Mouse (Mus musculus): ENCODE results near the gene Smim6.

The Smim6 gene

GRCm38 (mm10) chr11:115881002-115881401, 30.8 kb upstream of the Smim6 start:
- H3K4me3 ChIP-seq (replicated peaks; ENCODE audit: low read length), result no peak overlapping the region
- no peaks in the 10 kb centered on the region for H3K36me3 ChIP-seq (ENCODE audit: insufficient read depth, low read length)
- H3K27me3 ChIP-seq (ENCODE audit: insufficient read depth, low read length), result peaks cover 24% of the 10 kb centered on the region
- no peak for TF ChIP-seq NANOG (IDR thresholded peaks at IDR 0.05; ENCODE audit: borderline replicate concordance, low read length)
- TF ChIP-seq CTCF (conservative IDR thresholded peaks at IDR 0.05; ENCODE audit: low read length), result peak; percentile 98
- no peaks in the 10 kb centered on the region for H3K9me3 ChIP-seq (ENCODE audit: low read length)
- peaks cover 49% of the 10 kb centered on the region for H3K4me1 ChIP-seq (replicated peaks; ENCODE audit: low read depth, low read length)

GRCm38 (mm10) chr11:115883251-115883650, 28.6 kb upstream of the Smim6 start:
- no peak for TF ChIP-seq CTCF (conservative IDR thresholded peaks at IDR 0.05; ENCODE audit: low read length)
- no peak for TF ChIP-seq POU5F1 (IDR thresholded peaks at IDR 0.05; ENCODE audit: borderline replicate concordance, low read length)
- no peak for TF ChIP-seq NANOG (IDR thresholded peaks at IDR 0.05; ENCODE audit: borderline replicate concordance, low read length)

GRCm38 (mm10) chr11:115884361-115884760, 27.5 kb upstream of the Smim6 start:
- Histone ChIP-seq H3K9me3 (ENCODE audit: low read length) (no peaks in the 10 kb centered on the region), H3K36me3 (ENCODE audit: insufficient read depth, low read length) (no peaks in the 10 kb centered on the region), H3K4me3 (replicated peaks; ENCODE audit: low read length) (peak overlapping the region; percentile 70), H3K4me1 (replicated peaks; ENCODE audit: low read depth, low read length) (peaks cover 63% of the 10 kb centered on the region), H3K27me3 (ENCODE audit: insufficient read depth, low read length) (peaks cover 24% of the 10 kb centered on the region)
- no peak for TF ChIP-seq POU5F1 (IDR thresholded peaks at IDR 0.05; ENCODE audit: borderline replicate concordance, low read length)
- TF ChIP-seq CTCF (conservative IDR thresholded peaks at IDR 0.05; ENCODE audit: low read length), result no peak
- no peak for TF ChIP-seq NANOG (IDR thresholded peaks at IDR 0.05; ENCODE audit: borderline replicate concordance, low read length)

More at GRCm38 (mm10) chr11:115883251-115883650, 28.6 kb upstream of the Smim6 start:
- peaks cover 24% of the 10 kb centered on the region for H3K27me3 ChIP-seq (ENCODE audit: insufficient read depth, low read length)
- peaks cover 59% of the 10 kb centered on the region for H3K4me1 ChIP-seq (replicated peaks; ENCODE audit: low read depth, low read length)
- H3K4me3 ChIP-seq (replicated peaks; ENCODE audit: low read length), result peak overlapping the region; percentile 70
- H3K9me3 ChIP-seq (ENCODE audit: low read length), result no peaks in the 10 kb centered on the region
- no peaks in the 10 kb centered on the region for H3K36me3 ChIP-seq (ENCODE audit: insufficient read depth, low read length)

GRCm38 (mm10) chr11:115885281-115885680, 26.5 kb upstream of the Smim6 start:
- Histone ChIP-seq H3K9me3 (ENCODE audit: low read length) (no peaks in the 10 kb centered on the region), H3K4me1 (replicated peaks; ENCODE audit: low read depth, low read length) (peaks cover 54% of the 10 kb centered on the region), H3K27me3 (ENCODE audit: insufficient read depth, low read length) (peaks cover 24% of the 10 kb centered on the region), H3K4me3 (replicated peaks; ENCODE audit: low read length) (peak overlapping the region; percentile 64), H3K36me3 (ENCODE audit: insufficient read depth, low read length) (peaks cover 6% of the 10 kb centered on the region; the same call in 1 of the 2 replicates)
- TF ChIP-seq POU5F1 (IDR thresholded peaks at IDR 0.05; ENCODE audit: borderline replicate concordance, low read length) (no peak), CTCF (conservative IDR thresholded peaks at IDR 0.05; ENCODE audit: low read length) (no peak), NANOG (IDR thresholded peaks at IDR 0.05; ENCODE audit: borderline replicate concordance, low read length) (no peak; the same call in 1 of the 2 replicates)

- TF ChIP-seq NANOG (IDR thresholded peaks at IDR 0.05; ENCODE audit: borderline replicate concordance, low read length) (no peak), POU5F1 (IDR thresholded peaks at IDR 0.05; ENCODE audit: borderline replicate concordance, low read length) (no peak), CTCF (conservative IDR thresholded peaks at IDR 0.05; ENCODE audit: low read length) (no peak)
- H3K27me3 ChIP-seq (ENCODE audit: insufficient read depth, low read length), result peaks cover 24% of the 10 kb centered on the region
- peaks cover 56% of the 10 kb centered on the region for H3K4me1 ChIP-seq (replicated peaks; ENCODE audit: low read depth, low read length)
- no peak overlapping the region for H3K4me3 ChIP-seq (replicated peaks; ENCODE audit: low read length)
- H3K9me3 ChIP-seq (ENCODE audit: low read length), result no peaks in the 10 kb centered on the region
- peaks cover 13% of the 10 kb centered on the region; the same call in 1 of the 2 replicates for H3K36me3 ChIP-seq (ENCODE audit: insufficient read depth, low read length)
Measured at GRCm38 (mm10) chr11:115886446-115886845, 25.4 kb upstream of the Smim6 start.

- Histone ChIP-seq H3K4me1 (replicated peaks; ENCODE audit: low read depth, low read length) (peaks cover 67% of the 10 kb centered on the region), H3K36me3 (ENCODE audit: insufficient read depth, low read length) (peaks cover 28% of the 10 kb centered on the region), H3K9me3 (ENCODE audit: low read length) (no peaks in the 10 kb centered on the region), H3K4me3 (replicated peaks; ENCODE audit: low read length) (no peak overlapping the region), H3K27me3 (ENCODE audit: insufficient read depth, low read length) (peaks cover 14% of the 10 kb centered on the region)
- no peak for TF ChIP-seq NANOG (IDR thresholded peaks at IDR 0.05; ENCODE audit: borderline replicate concordance, low read length)
- TF ChIP-seq CTCF (conservative IDR thresholded peaks at IDR 0.05; ENCODE audit: low read length), result no peak
- no peak for TF ChIP-seq POU5F1 (IDR thresholded peaks at IDR 0.05; ENCODE audit: borderline replicate concordance, low read length)
Measured at GRCm38 (mm10) chr11:115888020-115888419, 23.8 kb upstream of the Smim6 start.

- H3K4me3 ChIP-seq (replicated peaks; ENCODE audit: low read length), result no peak overlapping the region
- no peaks in the 10 kb centered on the region for H3K9me3 ChIP-seq (ENCODE audit: low read length)
- TF ChIP-seq NANOG (IDR thresholded peaks at IDR 0.05; ENCODE audit: borderline replicate concordance, low read length), result no peak
- TF ChIP-seq POU5F1 (IDR thresholded peaks at IDR 0.05; ENCODE audit: borderline replicate concordance, low read length), result no peak
- TF ChIP-seq CTCF (conservative IDR thresholded peaks at IDR 0.05; ENCODE audit: low read length), result no peak
- peaks cover 67% of the 10 kb centered on the region for H3K4me1 ChIP-seq (replicated peaks; ENCODE audit: low read depth, low read length)
- peaks cover 39% of the 10 kb centered on the region for H3K36me3 ChIP-seq (ENCODE audit: insufficient read depth, low read length)
- H3K27me3 ChIP-seq (ENCODE audit: insufficient read depth, low read length), result peaks cover 3% of the 10 kb centered on the region
Measured at GRCm38 (mm10) chr11:115889159-115889558, 22.7 kb upstream of the Smim6 start.

- Histone ChIP-seq H3K36me3 (ENCODE audit: insufficient read depth, low read length) (peaks cover 70% of the 10 kb centered on the region), H3K27me3 (ENCODE audit: insufficient read depth, low read length) (no peaks in the 10 kb centered on the region), H3K9me3 (ENCODE audit: low read length) (no peaks in the 10 kb centered on the region), H3K4me1 (replicated peaks; ENCODE audit: low read depth, low read length) (peaks cover 58% of the 10 kb centered on the region), H3K4me3 (replicated peaks; ENCODE audit: low read length) (peak overlapping the region; percentile 27; the same call in 1 of the 2 replicates)
- TF ChIP-seq NANOG (IDR thresholded peaks at IDR 0.05; ENCODE audit: borderline replicate concordance, low read length) (no peak), CTCF (conservative IDR thresholded peaks at IDR 0.05; ENCODE audit: low read length) (no peak), POU5F1 (IDR thresholded peaks at IDR 0.05; ENCODE audit: borderline replicate concordance, low read length) (no peak)
Measured at GRCm38 (mm10) chr11:115892213-115892612, 19.6 kb upstream of the Smim6 start.

- TF ChIP-seq POU5F1 (IDR thresholded peaks at IDR 0.05; ENCODE audit: borderline replicate concordance, low read length) (no peak), CTCF (conservative IDR thresholded peaks at IDR 0.05; ENCODE audit: low read length) (no peak), NANOG (IDR thresholded peaks at IDR 0.05; ENCODE audit: borderline replicate concordance, low read length) (no peak)
- Histone ChIP-seq H3K27me3 (ENCODE audit: insufficient read depth, low read length) (no peaks in the 10 kb centered on the region), H3K4me1 (replicated peaks; ENCODE audit: low read depth, low read length) (peaks cover 58% of the 10 kb centered on the region), H3K36me3 (ENCODE audit: insufficient read depth, low read length) (peaks cover 76% of the 10 kb centered on the region), H3K9me3 (ENCODE audit: low read length) (no peaks in the 10 kb centered on the region), H3K4me3 (replicated peaks; ENCODE audit: low read length) (no peak overlapping the region)
Measured at GRCm38 (mm10) chr11:115893071-115893470, 18.7 kb upstream of the Smim6 start.

All from E14TG2a.4 (cell line).